Mouse (Mus musculus) heart, postnatal 25 days (tissue): ENCODE measurements around the gene Ralgapa2. TPM values are rescaled to one million over a fixed set of nuclear protein-coding genes. Genes with fewer than 3 reads are reported as not detected.

Experiments used
- DNase-seq: peaks from one replicate; pipeline ENCODE4 v3.0.0; 2022; ENCODE audit warnings: low spot score
- intact Hi-C: fragments of 180-260 bp; cut with DNase I; formaldehyde crosslinking; loops from one replicate; pipeline ENCODE4 v1.15.1; 2025
- total RNA-seq, 2 experiments: library from RNA; stranded (reverse); gene quantifications; 2 replicates each; pipeline ENCODE4 v1.2.3; 2021

The Ralgapa2 gene
- total RNA-seq, 2 experiments from 2014 or later: 40.4 to 46.1 TPM

- intact Hi-C loops: no loop called here
- DNase-seq: no peak
Measured at GRCm38 (mm10) chr2:146322770-146323169, 189.4 kb downstream of the Ralgapa2 start.

DNA sequence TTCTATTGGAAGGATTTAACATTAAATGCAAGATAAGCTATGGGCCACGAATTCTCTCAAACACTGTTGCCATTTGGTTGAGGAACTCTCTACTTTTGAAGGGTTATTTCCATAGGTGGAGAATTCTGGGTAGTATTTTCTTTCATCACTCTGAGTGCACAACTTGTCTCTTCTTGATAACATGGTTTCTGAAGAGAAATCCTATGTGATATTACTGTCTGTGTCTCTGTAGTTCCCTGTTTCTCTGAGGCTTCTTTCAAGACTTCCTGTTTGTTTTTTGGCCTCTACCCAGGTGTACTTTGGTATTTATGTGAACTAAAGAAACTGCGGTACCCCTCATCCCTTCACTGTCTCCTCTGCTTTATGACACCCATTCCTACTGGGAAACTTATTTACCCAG is 190.1 kb downstream of the Ralgapa2 start:
- no peak for DNase-seq
- intact Hi-C loops: no loop called here

GRCm38 (mm10) chr2:146320666-146321065 is 191.5 kb downstream of the Ralgapa2 start:
- intact Hi-C loops: no loop called here
- DNase-seq: no peak

GRCm38 (mm10) chr2:146314751-146315150 is 197.4 kb downstream of the Ralgapa2 start:
- intact Hi-C loops: no loop called here
- no peak for DNase-seq

- no peak for DNase-seq
- intact Hi-C loops: no loop called here
Measured at GRCm38 (mm10) chr2:146313811-146314210, 198.3 kb downstream of the Ralgapa2 start.

GRCm38 (mm10) chr2:146310760-146311159 is 201.4 kb downstream of the Ralgapa2 start:
- no peak for DNase-seq
- intact Hi-C loops: no loop called here

DNA sequence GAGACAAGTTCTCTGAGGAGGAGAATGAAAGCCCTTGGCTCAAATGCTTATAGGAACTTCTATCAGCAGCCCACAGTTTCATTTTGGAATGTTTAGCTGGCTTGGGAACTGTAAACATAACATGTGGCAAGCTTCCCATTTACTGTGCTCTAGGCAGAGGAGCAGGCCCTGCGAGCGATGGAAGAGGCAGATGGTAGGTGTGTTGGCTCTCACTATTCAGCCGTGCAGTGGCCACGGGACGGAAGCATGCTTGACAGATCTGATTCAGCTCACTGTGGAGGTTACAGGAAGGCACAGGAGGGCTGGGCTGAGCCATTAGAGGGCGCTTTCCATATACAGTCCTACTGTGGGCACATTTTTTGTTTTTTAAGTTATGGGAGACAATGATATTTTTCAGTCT is 201.9 kb downstream of the Ralgapa2 start:
- DNase-seq: no peak

DNA sequence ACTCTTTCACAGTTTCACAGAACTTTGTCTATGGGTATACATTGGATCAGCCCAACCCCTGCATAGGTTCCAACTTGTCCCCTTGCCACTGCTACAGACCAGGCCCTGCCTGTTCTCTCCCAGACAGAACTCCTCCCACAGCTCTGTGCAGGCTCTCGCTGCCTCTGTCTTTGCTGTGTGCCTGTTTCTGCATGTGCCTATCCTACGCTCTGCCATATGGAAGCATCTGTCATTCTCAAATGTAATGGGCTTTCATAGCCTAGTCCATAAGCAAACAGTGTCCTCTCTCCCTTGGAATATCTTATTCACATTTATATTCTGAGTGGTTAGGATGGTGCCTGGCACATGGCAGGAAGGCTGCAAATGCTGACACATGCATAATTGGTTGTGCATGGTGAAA is 202.7 kb downstream of the Ralgapa2 start:
- DNase-seq: no peak
- intact Hi-C loops: no loop called here

More for the DNA sequence above, 201.9 kb downstream of the Ralgapa2 start:
- intact Hi-C loops: no loop called here

GRCm38 (mm10) chr2:146307060-146307459 is 205.1 kb downstream of the Ralgapa2 start:
- DNase-seq: no peak
- intact Hi-C loops: no loop called here

- DNase-seq: no peak
- intact Hi-C loops: no loop called here
Measured at GRCm38 (mm10) chr2:146302094-146302699, 209.9 kb downstream of the Ralgapa2 start.

GRCm38 (mm10) chr2:146300500-146301020 is 211.6 kb downstream of the Ralgapa2 start:
- intact Hi-C loops: no loop called here
- no peak for DNase-seq

DNA sequence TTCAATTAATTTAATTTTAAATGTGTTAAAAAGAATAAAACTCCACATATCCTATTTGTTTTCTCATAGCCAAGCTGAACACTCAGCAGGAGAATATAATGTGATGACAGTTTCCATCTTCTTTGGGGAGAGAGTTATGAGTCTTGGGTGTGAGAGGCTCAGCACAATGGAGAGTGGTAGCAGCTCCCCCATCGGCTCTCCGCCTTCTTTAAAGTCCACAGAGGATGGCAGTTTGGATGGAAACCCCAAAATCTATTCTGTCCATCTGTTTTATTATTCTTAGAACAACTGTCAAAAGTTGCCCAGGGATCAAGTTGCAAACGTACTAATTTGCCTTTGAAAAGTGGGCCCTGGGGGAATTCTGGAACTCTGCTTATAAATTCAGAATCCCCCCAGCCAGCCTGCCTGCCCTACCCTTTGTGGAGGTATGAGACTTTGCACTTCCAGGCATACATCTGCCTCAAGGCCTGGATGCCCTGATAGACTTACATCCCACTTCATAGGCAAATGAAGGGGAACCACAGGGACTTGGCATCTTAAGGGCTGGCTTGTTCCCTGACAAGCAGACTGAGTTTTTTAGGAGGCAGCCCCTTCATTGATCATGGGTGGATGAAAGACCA is 212.2 kb downstream of the Ralgapa2 start:
- no peak for DNase-seq
- intact Hi-C loops: no loop called here

- no peak for DNase-seq
- intact Hi-C loops: no loop called here
Measured at GRCm38 (mm10) chr2:146293538-146293937, 218.6 kb downstream of the Ralgapa2 start.

GRCm38 (mm10) chr2:146290871-146291637 is 221.1 kb downstream of the Ralgapa2 start:
- intact Hi-C loops: no loop called here
- DNase-seq: no peak

DNA sequence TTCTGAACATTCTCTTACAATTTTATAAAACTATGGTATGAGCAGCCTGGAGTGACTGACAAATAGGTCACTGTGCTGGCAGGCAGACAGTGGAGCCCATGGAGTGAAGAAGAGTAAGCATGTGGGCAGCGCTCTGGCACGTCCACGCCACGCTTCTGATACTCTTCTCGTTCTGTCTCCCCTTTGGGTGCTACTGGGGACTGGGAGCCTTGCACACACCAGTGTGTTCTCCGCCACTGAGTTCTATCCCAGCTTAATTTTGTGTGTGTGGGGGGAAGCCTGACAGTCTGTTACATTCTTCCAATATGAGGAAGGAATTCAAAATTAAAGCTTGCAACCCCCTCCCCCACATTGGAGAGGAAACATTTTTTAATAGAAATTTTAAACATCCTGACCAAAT is 221.8 kb downstream of the Ralgapa2 start:
- intact Hi-C loops: no loop called here
- no peak for DNase-seq

DNA sequence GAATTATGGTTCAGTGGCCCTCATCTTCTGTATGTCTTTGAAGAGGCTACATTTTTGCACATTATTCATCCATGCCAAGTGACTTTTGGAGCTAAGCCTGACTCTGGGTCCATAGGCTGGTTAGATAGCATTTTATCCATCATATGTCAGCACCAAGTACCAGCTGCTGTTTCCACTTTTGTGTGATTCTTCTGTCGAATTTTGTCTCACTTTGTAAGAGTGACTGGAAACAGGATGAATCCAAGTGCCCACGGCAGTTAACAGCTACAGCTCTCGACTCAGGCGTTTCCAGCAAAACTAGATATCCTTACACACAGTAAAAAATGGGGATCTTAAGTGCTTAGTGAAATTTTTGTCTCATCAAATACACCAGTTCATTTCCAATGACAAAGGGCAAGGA is 222.8 kb downstream of the Ralgapa2 start:
- intact Hi-C loops: no loop called here
- no peak for DNase-seq

GRCm38 (mm10) chr2:146288326-146288725 is 223.8 kb downstream of the Ralgapa2 start:
- DNase-seq: no peak
- intact Hi-C loops: no loop called here

- intact Hi-C loops: no loop called here
- no peak for DNase-seq
Measured at GRCm38 (mm10) chr2:146287531-146287930, 224.6 kb downstream of the Ralgapa2 start.

DNA sequence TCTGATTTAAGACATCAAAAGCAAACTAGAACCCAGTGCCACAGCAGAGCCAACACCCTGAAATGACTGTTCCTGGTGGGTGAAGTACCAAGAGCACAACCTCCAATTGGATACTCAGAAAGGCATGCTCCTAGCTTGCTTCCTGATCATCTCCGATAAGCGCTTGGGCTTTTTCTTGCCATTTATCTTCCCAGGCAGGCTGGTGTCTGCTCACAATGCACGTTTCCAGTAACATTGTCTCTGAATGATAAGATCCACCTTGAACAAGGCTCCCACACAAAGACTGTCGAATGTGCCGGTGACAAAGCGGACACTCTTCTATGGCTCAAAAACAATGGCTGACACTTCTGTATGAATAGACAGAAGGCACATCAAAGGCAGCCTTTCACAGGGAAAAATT is 230.8 kb downstream of the Ralgapa2 start:
- DNase-seq: no peak
- intact Hi-C loops: no loop called here

- intact Hi-C loops: no loop called here
- no peak for DNase-seq
Measured at GRCm38 (mm10) chr2:146280921-146281274, 231.2 kb downstream of the Ralgapa2 start.
